Mouse (Mus musculus) embryonic fibroblast, embryonic 13.5 days (primary cell): ENCODE data around the gene Gprc5c.

Source experiments
- CTCF ChIP-seq: IDR thresholded peaks from 2 replicates; pipeline ENCODE4 v1.5.1; 2011; ENCODE audit warnings: mild to moderate bottlenecking, control low read depth, low read length, moderate library complexity, borderline replicate concordance; ENCODE audit not compliant: insufficient read depth
- POLR2A ChIP-seq: IDR thresholded peaks from 2 replicates; pipeline ENCODE4 v1.6.1; 2011; ENCODE audit warnings: low read depth, mild to moderate bottlenecking, control low read depth, low read length, moderate library complexity

DNA sequence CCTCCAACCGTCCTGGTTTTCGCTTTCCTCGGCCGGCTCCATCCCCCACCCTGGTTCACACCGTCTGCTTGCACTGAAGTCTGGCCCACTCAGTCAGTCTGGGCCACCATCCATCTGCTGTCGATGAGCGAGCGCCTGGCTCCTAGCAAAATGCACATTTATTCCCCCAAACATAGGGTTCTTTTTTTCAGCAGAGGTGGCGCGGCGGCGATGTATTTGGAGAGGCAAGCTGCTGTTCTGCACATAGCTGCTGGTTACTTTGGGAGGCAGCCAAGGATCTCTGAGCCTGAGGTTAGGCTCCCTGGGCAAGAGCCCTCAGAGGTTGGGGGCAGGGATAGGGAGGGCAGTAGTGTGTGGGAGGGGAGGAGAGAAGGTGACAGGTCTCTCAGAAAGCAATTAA is 28.2 kb upstream of the Gprc5c start:
- TF ChIP-seq CTCF (no peak), POLR2A (no peak)
